Mouse (Mus musculus) macrophage (primary cell): ENCODE results near the gene Dock2. TPM values are rescaled to one million over a fixed set of nuclear protein-coding genes. Genes with fewer than 3 reads are reported as not detected.

Experiments
- H3K27ac ChIP-seq: fragments of 350-480 bp; formaldehyde crosslinking; 2 replicates; pipeline ENCODE4 v1.9.0; 2021
- H3K36me3 ChIP-seq: fragments of 350-480 bp; formaldehyde crosslinking; 2 replicates; pipeline ENCODE4 v1.9.0; 2021; ENCODE audit errors: inconsistent target
- H3K4me3 ChIP-seq: fragments of 350-480 bp; formaldehyde crosslinking; 2 replicates; pipeline ENCODE4 v1.9.0; 2021; ENCODE audit errors: inconsistent target
- H3K79me2 ChIP-seq: fragments of 350-480 bp; formaldehyde crosslinking; 2 replicates; pipeline ENCODE4 v1.9.0; 2021; ENCODE audit errors: inconsistent target
- WGBS: methylation state at CpG from one replicate; pipeline ENCODE4 v1.1.7; 2026; ENCODE audit warnings: inconsistent platforms; ENCODE audit not compliant: missing documents; 5-methylcytosine and 5-hydroxymethylcytosine counted together
- polyA plus RNA-seq: library from polyadenylated mRNA; stranded (reverse); fragments of 250-400 nt; gene quantifications from 3 replicates; pipeline ENCODE4 v1.2.4, GENCODE M21; 2018; ENCODE audit warnings: inconsistent platforms

Dock2 gene
- polyA plus RNA-seq, 1 experiment from 2014 or later = 157 TPM

- 92% methylated on average over 7 of the region's 7 CpGs for WGBS
- H3K79me2 ChIP-seq = no peaks in the 10 kb centered on the region
- H3K27ac ChIP-seq = no peak overlapping the region
- H3K36me3 ChIP-seq = peaks cover 53% of the 10 kb centered on the region
- H3K4me3 ChIP-seq = no peak overlapping the region
Observed at GRCm38 (mm10) chr11:34312208-34312607, 471.5 kb downstream of the Dock2 start.

- WGBS = 73% methylated on average over 5 of the region's 5 CpGs
- H3K36me3 ChIP-seq = peaks cover 57% of the 10 kb centered on the region
- H3K4me3 ChIP-seq = no peak overlapping the region
- no peaks in the 10 kb centered on the region for H3K79me2 ChIP-seq
- no peak overlapping the region for H3K27ac ChIP-seq
Observed at GRCm38 (mm10) chr11:34311717-34312116, 472.0 kb downstream of the Dock2 start.

GRCm38 (mm10) chr11:34309360-34309759, 474.3 kb downstream of the Dock2 start:
- H3K4me3 ChIP-seq = no peak overlapping the region
- H3K79me2 ChIP-seq = no peaks in the 10 kb centered on the region
- peaks cover 81% of the 10 kb centered on the region for H3K36me3 ChIP-seq
- 35% methylated on average over 2 of the region's 2 CpGs for WGBS
- H3K27ac ChIP-seq = no peak overlapping the region

GRCm38 (mm10) chr11:34308731-34309130, 475.0 kb downstream of the Dock2 start:
- no peaks in the 10 kb centered on the region for H3K79me2 ChIP-seq
- WGBS = 98% methylated on average over 3 of the region's 3 CpGs
- no peak overlapping the region for H3K4me3 ChIP-seq
- no peak overlapping the region for H3K27ac ChIP-seq
- H3K36me3 ChIP-seq = peaks cover 81% of the 10 kb centered on the region

GRCm38 (mm10) chr11:34306231-34306630, 477.5 kb downstream of the Dock2 start:
- no peak overlapping the region for H3K27ac ChIP-seq
- no peaks in the 10 kb centered on the region for H3K79me2 ChIP-seq
- no peak overlapping the region for H3K4me3 ChIP-seq
- H3K36me3 ChIP-seq = peaks cover 88% of the 10 kb centered on the region
- 100% methylated on average over 2 of the region's 3 CpGs for WGBS

GRCm38 (mm10) chr11:34300064-34300463, 483.6 kb downstream of the Dock2 start:
- Histone ChIP-seq H3K36me3 (peaks cover 87% of the 10 kb centered on the region), H3K27ac (no peak overlapping the region), H3K79me2 (no peaks in the 10 kb centered on the region), H3K4me3 (no peak overlapping the region)
- 91% methylated on average over 7 of the region's 7 CpGs for WGBS

- peaks cover 86% of the 10 kb centered on the region for H3K36me3 ChIP-seq
- WGBS = 82% methylated on average over 1 of the region's 1 CpGs
- H3K4me3 ChIP-seq = no peak overlapping the region
- no peaks in the 10 kb centered on the region for H3K79me2 ChIP-seq
- H3K27ac ChIP-seq = no peak overlapping the region
Observed at GRCm38 (mm10) chr11:34299550-34299949, 484.1 kb downstream of the Dock2 start.

GRCm38 (mm10) chr11:34297698-34298378, 485.9 kb downstream of the Dock2 start:
- 97% methylated on average over 5 of the region's 5 CpGs for WGBS
- Histone ChIP-seq H3K4me3 (no peak overlapping the region), H3K27ac (no peak overlapping the region), H3K36me3 (peaks cover 93% of the 10 kb centered on the region), H3K79me2 (no peaks in the 10 kb centered on the region)

GRCm38 (mm10) chr11:34291304-34291703, 492.4 kb downstream of the Dock2 start:
- Histone ChIP-seq H3K36me3 (peaks cover 90% of the 10 kb centered on the region), H3K4me3 (no peak overlapping the region), H3K27ac (no peak overlapping the region), H3K79me2 (no peaks in the 10 kb centered on the region)
- WGBS = 91% methylated on average over 3 of the region's 3 CpGs

- WGBS = 100% methylated on average over 2 of the region's 2 CpGs
- Histone ChIP-seq H3K79me2 (no peaks in the 10 kb centered on the region), H3K4me3 (no peak overlapping the region), H3K27ac (no peak overlapping the region), H3K36me3 (peaks cover 90% of the 10 kb centered on the region)
Observed at GRCm38 (mm10) chr11:34290708-34291107, 493.0 kb downstream of the Dock2 start.

GRCm38 (mm10) chr11:34290265-34290664, 493.4 kb downstream of the Dock2 start:
- H3K4me3 ChIP-seq = no peak overlapping the region
- no peaks in the 10 kb centered on the region for H3K79me2 ChIP-seq
- H3K27ac ChIP-seq = no peak overlapping the region
- 90% methylated on average over 4 of the region's 4 CpGs for WGBS
- peaks cover 86% of the 10 kb centered on the region for H3K36me3 ChIP-seq

- 97% methylated on average over 13 of the region's 13 CpGs for WGBS
- Histone ChIP-seq H3K4me3 (no peak overlapping the region), H3K27ac (no peak overlapping the region), H3K36me3 (peaks cover 82% of the 10 kb centered on the region), H3K79me2 (no peaks in the 10 kb centered on the region)
Observed at GRCm38 (mm10) chr11:34284124-34284808, 499.4 kb downstream of the Dock2 start.

- H3K4me3 ChIP-seq = no peak overlapping the region
- WGBS = 89% methylated on average over 3 of the region's 3 CpGs
- peaks cover 89% of the 10 kb centered on the region for H3K36me3 ChIP-seq
Observed at GRCm38 (mm10) chr11:34277047-34277445, 506.6 kb downstream of the Dock2 start.

GRCm38 (mm10) chr11:34276363-34277046, 507.2 kb downstream of the Dock2 start:
- H3K4me3 ChIP-seq = no peak overlapping the region
- WGBS = 95% methylated on average over 12 of the region's 14 CpGs
- H3K36me3 ChIP-seq = peaks cover 90% of the 10 kb centered on the region
- no peaks in the 10 kb centered on the region for H3K79me2 ChIP-seq
- H3K27ac ChIP-seq = no peak overlapping the region

More at GRCm38 (mm10) chr11:34277047-34277445, 506.6 kb downstream of the Dock2 start:
- H3K27ac ChIP-seq = no peak overlapping the region
- no peaks in the 10 kb centered on the region for H3K79me2 ChIP-seq

GRCm38 (mm10) chr11:34275941-34276340, 507.8 kb downstream of the Dock2 start:
- H3K27ac ChIP-seq = no peak overlapping the region
- no peak overlapping the region for H3K4me3 ChIP-seq
- H3K36me3 ChIP-seq = peaks cover 84% of the 10 kb centered on the region
- no peaks in the 10 kb centered on the region for H3K79me2 ChIP-seq
- 100% methylated on average over 2 of the region's 2 CpGs for WGBS
